Mouse (Mus musculus): Measurements from ENCODE around the gene Oas1f. TPM values are rescaled to one million over a fixed set of nuclear protein-coding genes. Genes with fewer than 3 reads are reported as not detected.
A peak's percentile ranks its signal among the peaks of the same experiment; 100 is the strongest.

Oas1f gene
- polyA plus RNA-seq, 1 experiment from 2014 or later: not detected

- Histone ChIP-seq H3K9me3 (ENCODE audit: control insufficient read depth, low read length) (no peaks in the 10 kb centered on the region; the same call in 1 of the 2 replicates), H3K4me1 (replicated peaks; ENCODE audit: control insufficient read depth, insufficient read depth, low read length) (no peaks in the 10 kb centered on the region), H3K27ac (ENCODE audit: low read length) (no peak overlapping the region), H3K9ac (ENCODE audit: low read length) (no peak overlapping the region), H3K27me3 (ENCODE audit: control insufficient read depth, insufficient read depth, low read depth, low read length) (no peaks in the 10 kb centered on the region), H3K36me3 (ENCODE audit: control insufficient read depth, insufficient read depth, low read length) (no peaks in the 10 kb centered on the region), H3K4me2 (ENCODE audit: low read depth, low read length) (no peak overlapping the region), H3K4me3 (ENCODE audit: low read length) (no peak overlapping the region)
- ATAC-seq (ENCODE audit: low read depth): no peak
Observed at GRCm38 (mm10) chr5:120818999-120819398, 28.2 kb upstream of the Oas1f start.

- peaks cover 6% of the 10 kb centered on the region; the same call in 1 of the 2 replicates for H3K27me3 ChIP-seq (ENCODE audit: control insufficient read depth, insufficient read depth, low read depth, low read length)
- no peak overlapping the region for H3K9ac ChIP-seq (ENCODE audit: low read length)
- H3K36me3 ChIP-seq (ENCODE audit: control insufficient read depth, insufficient read depth, low read length): no peaks in the 10 kb centered on the region
- no peak overlapping the region for H3K4me3 ChIP-seq (ENCODE audit: low read length)
- H3K4me1 ChIP-seq (replicated peaks; ENCODE audit: control insufficient read depth, insufficient read depth, low read length): no peaks in the 10 kb centered on the region
- no peak overlapping the region for H3K27ac ChIP-seq (ENCODE audit: low read length)
- 67% methylated on average over 4 of the region's 4 CpGs for WGBS
- no peaks in the 10 kb centered on the region for H3K9me3 ChIP-seq (ENCODE audit: control insufficient read depth, low read length)
- no peak for ATAC-seq (ENCODE audit: low read depth)
- no peak overlapping the region for H3K4me2 ChIP-seq (ENCODE audit: low read depth, low read length)
Observed at GRCm38 (mm10) chr5:120831031-120831430, 16.1 kb upstream of the Oas1f start.

- H3K4me1 ChIP-seq (replicated peaks; ENCODE audit: control insufficient read depth, insufficient read depth, low read length): no peaks in the 10 kb centered on the region
- H3K27ac ChIP-seq (ENCODE audit: low read length): no peak overlapping the region
- no peak for ATAC-seq (ENCODE audit: low read depth)
- H3K27me3 ChIP-seq (ENCODE audit: control insufficient read depth, insufficient read depth, low read depth, low read length): peaks cover 6% of the 10 kb centered on the region; the same call in 1 of the 2 replicates
- no peak overlapping the region for H3K9ac ChIP-seq (ENCODE audit: low read length)
- WGBS: 14% methylated on average over 17 of the region's 17 CpGs
- H3K4me2 ChIP-seq (ENCODE audit: low read depth, low read length): no peak overlapping the region
- H3K9me3 ChIP-seq (ENCODE audit: control insufficient read depth, low read length): no peaks in the 10 kb centered on the region
- no peaks in the 10 kb centered on the region for H3K36me3 ChIP-seq (ENCODE audit: control insufficient read depth, insufficient read depth, low read length)
- H3K4me3 ChIP-seq (ENCODE audit: low read length): no peak overlapping the region
Observed at GRCm38 (mm10) chr5:120833335-120834280, 13.6 kb upstream of the Oas1f start.

- peaks cover 6% of the 10 kb centered on the region; the same call in 1 of the 2 replicates for H3K27me3 ChIP-seq (ENCODE audit: control insufficient read depth, insufficient read depth, low read depth, low read length)
- no peak overlapping the region for H3K27ac ChIP-seq (ENCODE audit: low read length)
- no peak overlapping the region for H3K9ac ChIP-seq (ENCODE audit: low read length)
- H3K36me3 ChIP-seq (ENCODE audit: control insufficient read depth, insufficient read depth, low read length): no peaks in the 10 kb centered on the region
- WGBS: 5% methylated on average over 8 of the region's 8 CpGs
- ATAC-seq (ENCODE audit: low read depth): no peak
- H3K4me1 ChIP-seq (replicated peaks; ENCODE audit: control insufficient read depth, insufficient read depth, low read length): no peaks in the 10 kb centered on the region
- H3K9me3 ChIP-seq (ENCODE audit: control insufficient read depth, low read length): no peaks in the 10 kb centered on the region
- no peak overlapping the region for H3K4me3 ChIP-seq (ENCODE audit: low read length)
- no peak overlapping the region for H3K4me2 ChIP-seq (ENCODE audit: low read depth, low read length)
Observed at GRCm38 (mm10) chr5:120836731-120837585, 10.2 kb upstream of the Oas1f start.

GRCm38 (mm10) chr5:120844713-120845112 lies 2.5 kb upstream of the Oas1f start:
- H3K9me3 ChIP-seq (ENCODE audit: control insufficient read depth, low read length): no peaks in the 10 kb centered on the region
- no peaks in the 10 kb centered on the region for H3K27me3 ChIP-seq (ENCODE audit: control insufficient read depth, insufficient read depth, low read depth, low read length)
- no peak overlapping the region for H3K9ac ChIP-seq (ENCODE audit: low read length)
- no peaks in the 10 kb centered on the region for H3K4me1 ChIP-seq (replicated peaks; ENCODE audit: control insufficient read depth, insufficient read depth, low read length)
- no peak overlapping the region for H3K4me3 ChIP-seq (ENCODE audit: low read length)
- ATAC-seq (ENCODE audit: low read depth): 0 out of 2 replicates have a peak, but pooled peaks have one; percentile 56
- H3K4me2 ChIP-seq (ENCODE audit: low read depth, low read length): no peak overlapping the region
- H3K36me3 ChIP-seq (ENCODE audit: control insufficient read depth, insufficient read depth, low read length): no peaks in the 10 kb centered on the region
- no peak overlapping the region for H3K27ac ChIP-seq (ENCODE audit: low read length)
- 62% methylated on average over 3 of the region's 3 CpGs for WGBS

- no peak overlapping the region for H3K4me2 ChIP-seq (ENCODE audit: low read depth, low read length)
- WGBS: 57% methylated on average over 3 of the region's 3 CpGs
- no peaks in the 10 kb centered on the region for H3K4me1 ChIP-seq (replicated peaks; ENCODE audit: control insufficient read depth, insufficient read depth, low read length)
- H3K36me3 ChIP-seq (ENCODE audit: control insufficient read depth, insufficient read depth, low read length): no peaks in the 10 kb centered on the region
- no peaks in the 10 kb centered on the region for H3K27me3 ChIP-seq (ENCODE audit: control insufficient read depth, insufficient read depth, low read depth, low read length)
- peaks cover 5% of the 10 kb centered on the region for H3K9me3 ChIP-seq (ENCODE audit: control insufficient read depth, low read length)
- H3K4me3 ChIP-seq (ENCODE audit: low read length): no peak overlapping the region
- H3K9ac ChIP-seq (ENCODE audit: low read length): no peak overlapping the region
- ATAC-seq (ENCODE audit: low read depth): no peak
- no peak overlapping the region for H3K27ac ChIP-seq (ENCODE audit: low read length)
Observed at GRCm38 (mm10) chr5:120849601-120850136, 2.5 kb downstream of the Oas1f start.

GRCm38 (mm10) chr5:120859241-120859640 lies 12.1 kb downstream of the Oas1f start:
- WGBS: 63% methylated on average over 2 of the region's 2 CpGs
- Histone ChIP-seq H3K36me3 (ENCODE audit: control insufficient read depth, insufficient read depth, low read length) (no peaks in the 10 kb centered on the region), H3K27me3 (ENCODE audit: control insufficient read depth, insufficient read depth, low read depth, low read length) (no peaks in the 10 kb centered on the region), H3K4me3 (ENCODE audit: low read length) (no peak overlapping the region), H3K9ac (ENCODE audit: low read length) (no peak overlapping the region), H3K27ac (ENCODE audit: low read length) (no peak overlapping the region), H3K4me2 (ENCODE audit: low read depth, low read length) (no peak overlapping the region), H3K4me1 (replicated peaks; ENCODE audit: control insufficient read depth, insufficient read depth, low read length) (no peaks in the 10 kb centered on the region), H3K9me3 (ENCODE audit: control insufficient read depth, low read length) (peaks cover 2% of the 10 kb centered on the region)
- ATAC-seq (ENCODE audit: low read depth): no peak

- no peak within 1 kb of the TSS for H3K4me2 ChIP-seq (ENCODE audit: low read depth, low read length)
- H3K36me3 ChIP-seq (ENCODE audit: control insufficient read depth, insufficient read depth, low read length): no peaks in the 10 kb centered on the region
- no peak within 1 kb of the TSS for H3K27ac ChIP-seq (ENCODE audit: low read length)
- H3K27me3 ChIP-seq (ENCODE audit: control insufficient read depth, insufficient read depth, low read depth, low read length): no peaks in the 10 kb centered on the region
- no peak within 1 kb of the TSS for H3K4me3 ChIP-seq (ENCODE audit: low read length)
- no peak within 1 kb of the TSS for H3K9ac ChIP-seq (ENCODE audit: low read length)
- no peaks in the 10 kb centered on the region for H3K4me1 ChIP-seq (replicated peaks; ENCODE audit: control insufficient read depth, insufficient read depth, low read length)
- WGBS: 29% methylated on average over 4 of the region's 4 CpGs
- ATAC-seq (ENCODE audit: low read depth): no peak
- no peaks in the 10 kb centered on the region for H3K9me3 ChIP-seq (ENCODE audit: control insufficient read depth, low read length)
Observed at GRCm38 (mm10) chr5:120861121-120861520, 14.0 kb downstream of the Oas1f start, which contains the start of gene Oas1h. Oas1h (plus strand) TSS chr5:120861421.
